Mouse (Mus musculus) C2C12 (cell line): ENCODE measurements around the gene Dlgap3.

ENCODE experiments used
- CTCF ChIP-seq: IDR thresholded peaks from one replicate; pipeline ENCODE4 v1.5.1; 2011; ENCODE audit not compliant: control insufficient read depth, insufficient read depth, insufficient read length
- MAX ChIP-seq: IDR thresholded peaks from one replicate; pipeline ENCODE4 v1.6.1; 2011; ENCODE audit warnings: mild to moderate bottlenecking, control low read depth
- MYOD1 ChIP-seq: IDR thresholded peaks from one replicate; pipeline ENCODE4 v1.6.1; 2011; ENCODE audit warnings: low read depth; ENCODE audit not compliant: control insufficient read depth, insufficient read length

GRCm38 (mm10) chr4:127242696-127243095 is 73.7 kb downstream of the Dlgap3 start:
- TF ChIP-seq CTCF (no peak), MYOD1 (no peak), MAX (no peak)
